Mouse (Mus musculus) MN1 (cell line): ENCODE measurements at regions not wholly inside any gene's neighbourhood (a gene's known extent, or its start where the extent isn't known, plus 50 kb on each side); places are given as distances from the start of the nearest gene placed in this dataset.

Source experiments
- DNase-seq: peaks from one replicate; pipeline ENCODE4 v3.0.0-alpha.2; 2016; ENCODE audit warnings: low spot score

GRCm38 (mm10) chr1:14421030-14421429, 1672.1 kb downstream of the 4930444P10Rik start:
- DNase-seq = peak; percentile 11

- no peak for DNase-seq
Observed at GRCm38 (mm10) chr1:14413826-14414445, 1679.2 kb downstream of the 4930444P10Rik start.

- peak; percentile 72 for DNase-seq
Observed at GRCm38 (mm10) chr1:14369957-14370833, 1722.9 kb downstream of the 4930444P10Rik start.

- DNase-seq = peak; percentile 91
Observed at GRCm38 (mm10) chr1:14359998-14360640, 1733.0 kb downstream of the 4930444P10Rik start.
